Mouse (Mus musculus): ENCODE measurements around the gene St8sia2. TPM values are rescaled to one million over a fixed set of nuclear protein-coding genes. Genes with fewer than 3 reads are reported as not detected.

Gene St8sia2
- polyA plus RNA-seq (2015; fragmentation: Nextera tagmentation; extraction: Ambion mirVana), result 2.9 and 3.2 TPM in 2 replicates

DNA sequence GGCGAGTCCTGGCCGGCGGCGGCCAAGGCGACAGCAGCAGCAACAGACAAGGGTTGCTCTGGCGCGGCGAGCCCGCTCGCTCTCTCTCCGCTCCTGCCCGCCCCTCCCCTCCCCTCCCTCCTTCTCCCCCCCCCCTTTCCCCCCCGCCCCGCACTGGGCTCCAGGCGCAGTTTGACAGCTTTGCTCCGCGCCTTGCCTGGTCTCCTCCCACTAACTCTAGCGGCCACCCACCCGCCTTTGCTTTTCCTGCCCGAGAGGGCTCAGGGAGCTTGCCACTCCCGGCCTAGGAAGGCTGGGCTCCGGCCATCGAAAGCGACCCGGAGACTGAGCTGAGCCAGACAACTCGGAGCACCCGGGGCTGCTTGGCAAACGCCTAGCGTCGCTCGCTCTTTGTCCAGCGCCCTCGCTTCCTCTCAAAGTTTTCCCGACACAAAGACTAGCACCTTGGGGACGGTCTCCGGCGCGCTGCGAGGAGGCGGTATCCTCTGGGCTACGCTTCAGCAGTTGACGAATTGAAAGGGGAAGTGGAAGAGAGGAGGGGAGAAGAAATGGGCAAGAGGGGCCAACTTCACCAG lies at the start of gene St8sia2:
Gene St8sia2, minus strand, starts transcription at position 90 of the 575 bp plus-strand sequence.
- H3K27ac ChIP-seq (ENCODE audit: low read length), result peak within 1 kb of the TSS; percentile 20; the same call in 1 of the 2 replicates
- 0% methylated on average over 36 of the region's 42 CpGs for WGBS
- peak within 1 kb of the TSS; percentile 97 for H3K4me2 ChIP-seq (ENCODE audit: low read depth, low read length)
- H3K9ac ChIP-seq (ENCODE audit: low read depth, low read length), result peak within 1 kb of the TSS; percentile 72
- peak; percentile 86 for ATAC-seq
- no peaks in the 10 kb centered on the region for H3K9me3 ChIP-seq (ENCODE audit: control insufficient read depth, low read length)
- H3K27me3 ChIP-seq (replicated peaks; ENCODE audit: control insufficient read depth, insufficient read depth, low read length), result peaks cover 21% of the 10 kb centered on the region; the same call in 1 of the 2 replicates
- H3K4me3 ChIP-seq (ENCODE audit: low read length), result peak within 1 kb of the TSS; percentile 70
- H3K36me3 ChIP-seq (ENCODE audit: control insufficient read depth, insufficient read depth, low read length), result no peaks in the 10 kb centered on the region
- no peaks in the 10 kb centered on the region for H3K4me1 ChIP-seq (ENCODE audit: control insufficient read depth, insufficient read depth, low read length)

DNA sequence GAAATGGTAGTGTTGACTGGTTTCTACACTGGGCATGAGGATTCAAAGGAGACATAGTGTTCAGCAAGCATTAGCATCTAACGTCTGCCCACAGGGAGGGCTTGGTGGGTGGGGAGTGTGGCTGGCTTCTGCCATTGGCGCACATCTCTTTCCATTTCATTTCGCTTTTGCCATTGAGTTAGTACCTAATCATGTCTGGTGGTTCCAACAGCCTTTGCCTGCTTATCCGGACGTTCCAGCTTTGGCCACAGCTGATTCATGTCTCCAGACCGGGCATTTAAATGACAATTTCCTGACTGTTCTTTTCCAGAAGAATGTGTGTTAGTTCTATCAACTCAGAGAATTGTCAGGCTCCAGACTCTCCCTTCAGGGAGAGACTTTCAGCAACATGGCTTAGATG lies 47.6 kb upstream of the St8sia2 start:
- 83% methylated on average over 6 of the region's 6 CpGs for WGBS
- Histone ChIP-seq H3K4me3 (ENCODE audit: low read length) (no peak overlapping the region), H3K27me3 (replicated peaks; ENCODE audit: control insufficient read depth, insufficient read depth, low read length) (no peaks in the 10 kb centered on the region), H3K9me3 (ENCODE audit: control insufficient read depth, low read length) (no peaks in the 10 kb centered on the region), H3K36me3 (ENCODE audit: control insufficient read depth, insufficient read depth, low read length) (no peaks in the 10 kb centered on the region), H3K9ac (ENCODE audit: low read depth, low read length) (no peak overlapping the region), H3K27ac (ENCODE audit: low read length) (no peak overlapping the region), H3K4me1 (ENCODE audit: control insufficient read depth, insufficient read depth, low read length) (no peaks in the 10 kb centered on the region), H3K4me2 (ENCODE audit: low read depth, low read length) (no peak overlapping the region)
- no peak for ATAC-seq

GRCm38 (mm10) chr7:74060306-74060946 lies 46.9 kb upstream of the St8sia2 start:
- Histone ChIP-seq H3K36me3 (ENCODE audit: control insufficient read depth, insufficient read depth, low read length) (no peaks in the 10 kb centered on the region), H3K4me1 (ENCODE audit: control insufficient read depth, insufficient read depth, low read length) (no peaks in the 10 kb centered on the region), H3K9ac (ENCODE audit: low read depth, low read length) (no peak overlapping the region), H3K27me3 (replicated peaks; ENCODE audit: control insufficient read depth, insufficient read depth, low read length) (no peaks in the 10 kb centered on the region), H3K4me2 (ENCODE audit: low read depth, low read length) (no peak overlapping the region), H3K27ac (ENCODE audit: low read length) (no peak overlapping the region), H3K4me3 (ENCODE audit: low read length) (no peak overlapping the region), H3K9me3 (ENCODE audit: control insufficient read depth, low read length) (no peaks in the 10 kb centered on the region)
- WGBS, result 89% methylated on average over 3 of the region's 3 CpGs
- ATAC-seq, result no peak

DNA sequence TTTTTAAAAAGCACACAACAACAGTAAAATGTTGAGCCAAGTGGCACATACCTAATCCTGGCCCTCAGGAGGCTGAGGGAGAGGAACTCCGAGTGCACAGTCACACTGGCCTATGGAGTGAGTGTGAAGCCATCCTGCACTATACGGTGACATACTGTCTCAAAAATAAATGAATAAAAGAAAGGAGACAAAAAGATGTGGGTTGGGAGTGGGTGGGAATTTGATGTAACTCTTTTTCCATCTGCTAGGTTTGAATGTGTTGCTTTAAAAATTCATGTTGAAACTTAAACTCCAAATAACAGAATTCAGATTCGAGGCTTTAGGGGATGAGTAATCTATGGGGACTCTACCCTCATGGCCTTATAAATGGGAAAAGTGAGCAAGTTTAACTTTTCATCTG lies 46.2 kb upstream of the St8sia2 start:
- Histone ChIP-seq H3K4me3 (ENCODE audit: low read length) (no peak overlapping the region), H3K27ac (ENCODE audit: low read length) (no peak overlapping the region), H3K9ac (ENCODE audit: low read depth, low read length) (no peak overlapping the region), H3K4me1 (ENCODE audit: control insufficient read depth, insufficient read depth, low read length) (no peaks in the 10 kb centered on the region), H3K9me3 (ENCODE audit: control insufficient read depth, low read length) (no peaks in the 10 kb centered on the region), H3K27me3 (replicated peaks; ENCODE audit: control insufficient read depth, insufficient read depth, low read length) (no peaks in the 10 kb centered on the region), H3K36me3 (ENCODE audit: control insufficient read depth, insufficient read depth, low read length) (no peaks in the 10 kb centered on the region), H3K4me2 (ENCODE audit: low read depth, low read length) (no peak overlapping the region)
- 79% methylated on average over 3 of the region's 3 CpGs for WGBS
- no peak for ATAC-seq

DNA sequence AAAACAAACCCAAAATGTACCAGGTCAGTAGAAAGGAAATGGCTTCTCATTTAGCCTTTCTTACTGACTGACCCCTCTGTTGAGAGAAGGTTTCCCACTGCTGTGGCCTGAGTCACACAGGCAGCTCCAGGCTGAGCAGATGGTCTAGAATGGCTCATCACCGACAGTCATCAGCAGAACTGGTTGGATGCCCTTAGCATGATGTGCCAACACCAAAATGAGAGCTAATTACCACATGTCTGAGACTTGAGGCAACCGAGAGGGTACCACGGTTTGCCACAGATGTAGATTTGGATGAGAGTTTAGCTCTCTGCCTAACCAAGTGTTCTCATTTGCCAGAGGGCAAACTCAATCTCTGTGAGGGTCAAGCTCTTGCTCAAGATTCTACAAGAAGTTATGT lies 42.3 kb upstream of the St8sia2 start:
- no peak for ATAC-seq
- H3K9me3 ChIP-seq (ENCODE audit: control insufficient read depth, low read length), result no peaks in the 10 kb centered on the region
- no peak overlapping the region for H3K4me3 ChIP-seq (ENCODE audit: low read length)
- H3K9ac ChIP-seq (ENCODE audit: low read depth, low read length), result no peak overlapping the region
- no peak overlapping the region for H3K27ac ChIP-seq (ENCODE audit: low read length)
- 95% methylated on average over 3 of the region's 3 CpGs for WGBS
- H3K27me3 ChIP-seq (replicated peaks; ENCODE audit: control insufficient read depth, insufficient read depth, low read length), result no peaks in the 10 kb centered on the region
- H3K4me2 ChIP-seq (ENCODE audit: low read depth, low read length), result no peak overlapping the region
- H3K36me3 ChIP-seq (ENCODE audit: control insufficient read depth, insufficient read depth, low read length), result no peaks in the 10 kb centered on the region
- H3K4me1 ChIP-seq (ENCODE audit: control insufficient read depth, insufficient read depth, low read length), result no peaks in the 10 kb centered on the region

GRCm38 (mm10) chr7:74047591-74047990 lies 34.1 kb upstream of the St8sia2 start:
- Histone ChIP-seq H3K4me2 (ENCODE audit: low read depth, low read length) (no peak overlapping the region), H3K9ac (ENCODE audit: low read depth, low read length) (no peak overlapping the region), H3K27ac (ENCODE audit: low read length) (no peak overlapping the region), H3K36me3 (ENCODE audit: control insufficient read depth, insufficient read depth, low read length) (no peaks in the 10 kb centered on the region), H3K4me1 (ENCODE audit: control insufficient read depth, insufficient read depth, low read length) (0 out of 2 replicates have a peak, but pooled peaks cover 5% of the 10 kb centered on the region), H3K9me3 (ENCODE audit: control insufficient read depth, low read length) (no peaks in the 10 kb centered on the region), H3K27me3 (replicated peaks; ENCODE audit: control insufficient read depth, insufficient read depth, low read length) (no peaks in the 10 kb centered on the region), H3K4me3 (ENCODE audit: low read length) (no peak overlapping the region)
- WGBS, result 64% methylated on average over 2 of the region's 2 CpGs
- ATAC-seq, result no peak

DNA sequence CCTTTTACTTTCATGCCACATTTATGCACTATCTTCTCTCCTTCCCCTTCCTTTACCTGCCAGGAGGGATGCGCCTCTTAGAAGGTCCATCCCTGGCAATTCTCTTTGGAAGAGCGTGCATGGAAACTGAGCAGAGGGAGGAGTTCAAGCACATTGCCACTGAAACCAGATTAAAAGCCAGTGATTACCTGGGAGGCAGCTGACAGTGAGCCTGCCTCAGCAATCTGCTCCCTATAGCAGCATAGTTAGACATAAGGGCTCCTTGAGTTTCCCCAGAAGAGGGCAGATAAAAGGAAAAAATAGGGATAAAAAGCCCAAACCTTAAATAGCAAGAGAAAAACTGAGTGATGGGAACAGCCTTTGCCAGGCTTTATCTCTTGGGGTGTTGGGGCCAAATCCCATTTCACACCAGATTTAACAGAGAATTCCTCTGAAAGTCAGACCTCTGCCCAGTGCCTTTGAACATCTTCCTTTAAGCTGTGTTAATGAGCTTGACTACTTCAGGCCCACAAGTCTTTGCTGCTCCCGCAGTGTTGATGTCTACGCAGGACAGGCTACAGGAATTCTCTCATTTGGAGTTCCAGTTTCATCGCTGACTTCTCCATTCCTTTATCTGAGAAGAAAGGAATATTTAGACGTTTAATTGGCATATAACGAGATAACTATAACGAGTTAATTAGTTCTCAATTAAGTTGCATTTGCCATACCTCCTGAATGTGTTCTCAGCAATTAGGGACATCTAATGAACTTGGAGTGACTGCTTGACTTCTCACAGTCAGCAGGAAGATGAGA lies 31.9 kb upstream of the St8sia2 start:
- Histone ChIP-seq H3K4me3 (ENCODE audit: low read length) (no peak overlapping the region), H3K4me1 (ENCODE audit: control insufficient read depth, insufficient read depth, low read length) (0 out of 2 replicates have a peak, but pooled peaks cover 5% of the 10 kb centered on the region), H3K9me3 (ENCODE audit: control insufficient read depth, low read length) (no peaks in the 10 kb centered on the region), H3K9ac (ENCODE audit: low read depth, low read length) (no peak overlapping the region), H3K36me3 (ENCODE audit: control insufficient read depth, insufficient read depth, low read length) (no peaks in the 10 kb centered on the region), H3K27me3 (replicated peaks; ENCODE audit: control insufficient read depth, insufficient read depth, low read length) (no peaks in the 10 kb centered on the region), H3K4me2 (ENCODE audit: low read depth, low read length) (no peak overlapping the region), H3K27ac (ENCODE audit: low read length) (no peak overlapping the region)
- WGBS, result 86% methylated on average over 8 of the region's 8 CpGs
- no peak for ATAC-seq

DNA sequence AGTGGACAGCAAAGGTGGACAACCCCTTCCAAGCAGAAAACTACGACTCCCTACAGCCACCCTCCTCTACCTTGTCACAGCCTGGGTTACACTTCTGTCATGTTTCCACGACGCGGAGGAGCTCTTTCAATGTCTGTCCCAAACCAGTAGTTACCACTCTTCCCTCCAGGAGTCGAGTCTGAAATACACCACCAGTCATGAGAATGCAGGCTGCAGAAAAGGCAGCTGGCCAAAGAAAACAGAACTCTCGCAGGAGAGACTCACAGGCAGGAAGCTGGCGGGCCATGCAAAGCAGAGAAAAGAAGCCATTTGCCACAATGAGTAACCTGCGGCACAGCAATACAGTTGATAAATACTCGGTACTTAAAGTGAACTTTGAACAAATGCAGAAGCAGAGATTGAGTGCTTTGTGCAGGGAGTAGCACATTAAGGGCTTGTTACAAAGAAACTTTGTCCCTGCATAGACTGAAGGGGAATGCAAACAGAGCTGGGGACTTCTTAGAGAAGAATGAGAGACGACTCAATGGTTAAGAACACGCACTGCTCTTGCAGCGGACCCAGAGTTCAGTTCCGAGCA lies 30.2 kb upstream of the St8sia2 start:
- Histone ChIP-seq H3K4me1 (ENCODE audit: control insufficient read depth, insufficient read depth, low read length) (0 out of 2 replicates have a peak, but pooled peaks cover 5% of the 10 kb centered on the region), H3K4me3 (ENCODE audit: low read length) (no peak overlapping the region), H3K9me3 (ENCODE audit: control insufficient read depth, low read length) (no peaks in the 10 kb centered on the region), H3K4me2 (ENCODE audit: low read depth, low read length) (peak overlapping the region; percentile 28; the same call in 1 of the 2 replicates), H3K9ac (ENCODE audit: low read depth, low read length) (no peak overlapping the region), H3K36me3 (ENCODE audit: control insufficient read depth, insufficient read depth, low read length) (no peaks in the 10 kb centered on the region), H3K27ac (ENCODE audit: low read length) (no peak overlapping the region), H3K27me3 (replicated peaks; ENCODE audit: control insufficient read depth, insufficient read depth, low read length) (no peaks in the 10 kb centered on the region)
- WGBS, result 52% methylated on average over 13 of the region's 13 CpGs
- ATAC-seq, result peak; percentile 79

- no peak overlapping the region for H3K9ac ChIP-seq (ENCODE audit: low read depth, low read length)
- whole genome bisulfite sequencing, result 17% methylated on average over 5 of the region's 5 CpGs
- H3K9me3 ChIP-seq (ENCODE audit: control insufficient read depth, low read length), result no peaks in the 10 kb centered on the region
- no peaks in the 10 kb centered on the region for H3K36me3 ChIP-seq (ENCODE audit: control insufficient read depth, insufficient read depth, low read length)
- H3K27ac ChIP-seq (ENCODE audit: low read length), result no peak overlapping the region
- no peaks in the 10 kb centered on the region for H3K4me1 ChIP-seq (ENCODE audit: control insufficient read depth, insufficient read depth, low read length)
- no peaks in the 10 kb centered on the region for H3K27me3 ChIP-seq (replicated peaks; ENCODE audit: control insufficient read depth, insufficient read depth, low read length)
- no peak overlapping the region for H3K4me3 ChIP-seq (ENCODE audit: low read length)
- ATAC-seq, result no peak
- no peak overlapping the region for H3K4me2 ChIP-seq (ENCODE audit: low read depth, low read length)
Measured at GRCm38 (mm10) chr7:74025007-74025406, 11.5 kb upstream of the St8sia2 start.

Data from intestine, embryonic 16.5 days (tissue).